Mouse (Mus musculus) embryo, embryonic 11 days (tissue): ENCODE results near the gene Cryba2.

Experiments used
- DNase-seq: peaks from one replicate; pipeline ENCODE4 v3.0.0-alpha.2; 2015

Cryba2 gene

GRCm38 (mm10) chr1:74884196-74885141 lies 8.5 kb downstream of the Cryba2 start:
- DNase-seq = peak; percentile 49

- DNase-seq = no peak
Measured at GRCm38 (mm10) chr1:74883441-74883840, 9.5 kb downstream of the Cryba2 start.

- DNase-seq = no peak
Measured at GRCm38 (mm10) chr1:74882828-74883227, 10.1 kb downstream of the Cryba2 start.

- peak; percentile 49 for DNase-seq
Measured at GRCm38 (mm10) chr1:74882055-74882734, 10.7 kb downstream of the Cryba2 start.

GRCm38 (mm10) chr1:74880785-74881360 lies 12.1 kb downstream of the Cryba2 start:
- peak; percentile 87 for DNase-seq

GRCm38 (mm10) chr1:74877199-74877598 lies 15.7 kb downstream of the Cryba2 start:
- DNase-seq = no peak

GRCm38 (mm10) chr1:74872218-74872617 lies 20.7 kb downstream of the Cryba2 start:
- DNase-seq = no peak

GRCm38 (mm10) chr1:74861783-74862182 lies 31.2 kb downstream of the Cryba2 start:
- DNase-seq = no peak

- DNase-seq = no peak
Measured at GRCm38 (mm10) chr1:74859223-74859984, 33.5 kb downstream of the Cryba2 start.

GRCm38 (mm10) chr1:74858805-74859204 lies 34.1 kb downstream of the Cryba2 start:
- no peak for DNase-seq

- peak; percentile 86 for DNase-seq
Measured at GRCm38 (mm10) chr1:74858171-74858719, 34.7 kb downstream of the Cryba2 start.

GRCm38 (mm10) chr1:74857677-74858076 lies 35.3 kb downstream of the Cryba2 start:
- no peak for DNase-seq

- DNase-seq = peak; percentile 14
Measured at GRCm38 (mm10) chr1:74857201-74857600, 35.7 kb downstream of the Cryba2 start.

- peak; percentile 12 for DNase-seq
Measured at GRCm38 (mm10) chr1:74856791-74857190, 36.2 kb downstream of the Cryba2 start.

GRCm38 (mm10) chr1:74856439-74856720 lies 36.6 kb downstream of the Cryba2 start:
- no peak for DNase-seq

- DNase-seq = peak; percentile 39
Measured at GRCm38 (mm10) chr1:74855651-74856438, 37.1 kb downstream of the Cryba2 start.

GRCm38 (mm10) chr1:74855156-74855555 lies 37.8 kb downstream of the Cryba2 start:
- DNase-seq = no peak

GRCm38 (mm10) chr1:74854306-74855056 lies 38.5 kb downstream of the Cryba2 start, which contains the start of gene Cdk5r2:
Gene Cdk5r2, plus strand, starts transcription at chr1:74854934.
- peak; percentile 96 for DNase-seq

GRCm38 (mm10) chr1:74851001-74851775 lies 41.8 kb downstream of the Cryba2 start:
- peak; percentile 49 for DNase-seq

GRCm38 (mm10) chr1:74850251-74850650 lies 42.7 kb downstream of the Cryba2 start:
- DNase-seq = no peak
